Mouse (Mus musculus): Measurements from ENCODE around the gene Npy1r. TPM values are rescaled to one million over a fixed set of nuclear protein-coding genes. Genes with fewer than 3 reads are reported as not detected.

Npy1r gene
- 0.51 and 0.78 TPM in 2 replicates for polyA plus RNA-seq (2014; fragmentation: Nextera tagmentation; extraction: Ambion mirVana)

DNA sequence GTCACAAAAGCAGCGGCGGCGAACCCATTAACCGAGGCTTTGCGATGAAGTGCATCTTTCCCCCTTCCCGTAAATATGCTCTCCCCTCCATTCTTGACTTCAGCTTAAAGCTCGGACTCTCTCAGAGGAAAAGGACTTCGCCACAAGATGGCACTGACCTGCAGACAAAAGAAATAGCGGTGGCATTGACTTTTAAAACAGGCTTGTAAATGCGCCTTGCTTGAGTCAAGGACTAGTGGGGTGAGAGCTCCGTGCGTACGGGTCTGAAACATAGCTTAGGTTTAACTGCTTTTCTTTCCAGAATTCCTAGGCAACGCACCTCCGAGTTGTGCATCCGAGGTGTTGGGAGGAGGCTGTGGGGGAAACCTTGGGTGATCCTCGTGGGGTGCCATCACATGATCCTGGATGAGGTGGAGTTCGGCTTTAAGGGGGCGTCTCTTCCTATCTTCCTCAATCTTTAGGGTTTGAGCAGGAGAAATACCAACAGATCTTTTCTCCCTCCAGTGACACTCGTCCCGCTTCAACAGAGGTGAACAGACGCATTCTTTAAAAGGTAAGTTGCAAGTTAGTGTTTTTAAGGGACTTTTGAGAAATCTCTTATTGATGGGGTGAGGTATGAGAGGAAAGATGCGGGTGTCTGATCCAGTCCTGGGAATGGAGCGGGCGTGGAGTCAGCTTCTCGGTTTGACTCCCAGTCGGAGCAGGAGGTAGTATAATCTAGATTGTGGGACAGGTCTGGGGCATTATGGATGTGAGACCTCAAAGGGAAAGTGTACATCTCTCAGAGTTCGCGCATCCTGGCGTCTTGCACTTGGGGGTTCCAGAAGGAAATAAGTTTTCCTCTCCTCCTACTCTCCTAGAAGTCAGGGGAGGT lies at the start of gene Npy1r:
Gene Npy1r, plus strand, starts transcription at position 223 of the 874 bp plus-strand sequence.
- no peaks in the 10 kb centered on the region for H3K4me1 ChIP-seq (replicated peaks; ENCODE audit: control insufficient read depth, insufficient read depth, low read length)
- H3K4me2 ChIP-seq, result peak within 1 kb of the TSS; percentile 56
- no peak within 1 kb of the TSS for H3K9ac ChIP-seq (ENCODE audit: low read depth, low read length)
- ATAC-seq (replicated peaks; ENCODE audit: low FRiP score) (no peak), DNase-seq (ENCODE audit: low spot score) (no peak)
- H3K36me3 ChIP-seq (ENCODE audit: control insufficient read depth, insufficient read depth, low read length), result no peaks in the 10 kb centered on the region
- peaks cover 22% of the 10 kb centered on the region for H3K27me3 ChIP-seq (replicated peaks; ENCODE audit: control insufficient read depth, insufficient read depth, low read length)
- H3K4me3 ChIP-seq (ENCODE audit: low read depth, low read length), result peak within 1 kb of the TSS; percentile 31
- H3K27ac ChIP-seq (ENCODE audit: low read depth, low read length), result no peak within 1 kb of the TSS
- H3K9me3 ChIP-seq (ENCODE audit: control insufficient read depth, low read length), result no peaks in the 10 kb centered on the region
- WGBS, result 4% methylated on average over 30 of the region's 30 CpGs

DNA sequence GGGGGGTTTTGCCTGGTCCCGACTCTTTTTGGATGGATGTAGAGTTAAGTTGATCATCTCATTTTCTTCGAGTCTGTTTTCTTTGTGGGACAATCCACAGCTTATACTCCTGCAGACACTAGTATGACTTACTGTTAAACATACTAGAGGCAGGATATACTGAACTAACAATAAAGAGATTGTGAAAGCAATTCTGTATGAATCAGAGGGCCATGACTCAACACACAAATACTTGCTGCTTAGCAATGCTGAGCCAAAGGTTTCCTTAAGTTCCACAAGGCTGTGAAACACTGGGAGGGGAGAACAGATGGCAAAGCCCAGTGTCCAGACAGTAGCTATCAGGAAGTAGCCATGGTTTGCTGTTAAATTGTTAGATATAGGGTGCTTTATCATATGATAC lies 15.7 kb upstream of the Npy1r start:
- Histone ChIP-seq H3K9me3 (ENCODE audit: control insufficient read depth, low read length) (no peaks in the 10 kb centered on the region), H3K27ac (ENCODE audit: low read depth, low read length) (no peak overlapping the region), H3K4me3 (ENCODE audit: low read depth, low read length) (no peak overlapping the region), H3K27me3 (replicated peaks; ENCODE audit: control insufficient read depth, insufficient read depth, low read length) (no peaks in the 10 kb centered on the region), H3K4me1 (replicated peaks; ENCODE audit: control insufficient read depth, insufficient read depth, low read length) (no peaks in the 10 kb centered on the region), H3K4me2 (no peak overlapping the region), H3K36me3 (ENCODE audit: control insufficient read depth, insufficient read depth, low read length) (no peaks in the 10 kb centered on the region), H3K9ac (ENCODE audit: low read depth, low read length) (no peak overlapping the region)
- DNase-seq (ENCODE audit: low spot score) (no peak), ATAC-seq (replicated peaks; ENCODE audit: low FRiP score) (no peak)
- 82% methylated on average over 2 of the region's 2 CpGs for WGBS

DNA sequence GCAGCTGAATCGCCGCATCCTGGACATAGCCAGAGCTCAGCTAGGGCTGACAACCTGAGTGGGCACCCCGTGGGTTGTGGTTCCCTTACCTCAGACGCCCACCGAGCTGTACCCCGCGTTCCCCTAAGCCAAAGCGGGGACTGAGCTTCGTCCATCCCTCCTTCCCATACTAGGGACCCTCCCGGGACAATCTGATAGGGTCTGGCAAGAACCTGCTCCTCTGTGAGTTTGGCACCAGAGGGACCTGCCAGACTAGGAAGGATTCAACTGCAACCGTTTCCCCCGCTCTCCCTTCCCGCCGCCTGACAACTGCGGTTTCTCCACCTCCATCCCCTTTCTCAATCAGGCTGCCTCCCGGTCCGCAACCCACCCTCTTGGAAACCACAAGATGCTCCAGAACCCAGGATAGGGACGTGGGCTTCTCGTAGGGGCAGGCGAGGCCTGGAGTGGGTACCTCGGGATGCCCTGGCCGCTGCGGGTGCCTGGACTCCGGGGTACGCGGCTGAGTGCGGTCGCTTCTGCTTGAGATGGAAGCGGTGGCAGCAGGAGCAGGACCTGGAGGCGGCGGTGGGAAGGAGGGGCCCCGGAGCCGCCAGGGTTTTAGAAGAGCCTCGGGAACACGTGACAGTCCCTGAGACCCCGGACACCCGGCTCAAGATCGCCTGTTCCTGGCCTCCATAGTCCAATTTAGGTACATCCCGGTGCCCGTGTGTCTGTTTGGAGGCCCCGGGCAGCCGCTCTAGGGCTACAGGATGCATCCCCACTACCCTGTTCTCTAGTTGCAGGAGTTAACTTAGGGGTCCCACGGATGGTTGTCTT lies 9.3 kb upstream of the Npy1r start, which contains the start of gene Npy5r:
Gene Npy5r, minus strand, starts transcription at position 618 of the 819 bp plus-strand sequence.
- Histone ChIP-seq H3K4me3 (ENCODE audit: low read depth, low read length) (peak within 1 kb of the TSS; percentile 35), H3K4me2 (peak within 1 kb of the TSS; percentile 54), H3K9ac (ENCODE audit: low read depth, low read length) (no peak within 1 kb of the TSS), H3K36me3 (ENCODE audit: control insufficient read depth, insufficient read depth, low read length) (no peaks in the 10 kb centered on the region), H3K9me3 (ENCODE audit: control insufficient read depth, low read length) (no peaks in the 10 kb centered on the region), H3K4me1 (replicated peaks; ENCODE audit: control insufficient read depth, insufficient read depth, low read length) (no peaks in the 10 kb centered on the region), H3K27me3 (replicated peaks; ENCODE audit: control insufficient read depth, insufficient read depth, low read length) (peaks cover 21% of the 10 kb centered on the region), H3K27ac (ENCODE audit: low read depth, low read length) (no peak within 1 kb of the TSS)
- ATAC-seq (replicated peaks; ENCODE audit: low FRiP score) (no peak; the same call in 1 of the 2 replicates), DNase-seq (ENCODE audit: low spot score) (no peak)
- WGBS, result 5% methylated on average over 43 of the region's 43 CpGs

DNA sequence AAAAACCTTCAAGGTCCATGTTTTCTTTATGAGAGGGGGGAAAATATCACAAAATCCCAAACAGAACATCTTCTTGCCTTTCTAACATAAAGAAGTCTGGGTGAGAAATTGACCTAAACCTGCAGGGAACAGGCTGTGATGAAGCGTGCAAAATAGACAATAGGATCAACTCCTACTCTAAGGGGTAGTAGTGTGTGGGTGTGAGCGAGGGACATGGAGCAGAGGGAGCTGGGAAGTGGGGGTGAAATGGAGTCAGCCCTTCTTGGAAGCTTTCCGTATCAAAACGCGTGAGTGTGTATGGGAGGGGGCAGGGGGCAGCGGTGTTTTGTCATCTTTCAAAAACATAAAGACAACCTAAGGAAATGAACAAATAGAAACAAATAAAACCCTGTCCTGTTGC lies 8.6 kb upstream of the Npy1r start:
- no peak overlapping the region for H3K4me2 ChIP-seq
- no peaks in the 10 kb centered on the region for H3K9me3 ChIP-seq (ENCODE audit: control insufficient read depth, low read length)
- H3K36me3 ChIP-seq (ENCODE audit: control insufficient read depth, insufficient read depth, low read length), result no peaks in the 10 kb centered on the region
- H3K9ac ChIP-seq (ENCODE audit: low read depth, low read length), result no peak overlapping the region
- no peak for ATAC-seq (replicated peaks; ENCODE audit: low FRiP score)
- 45% methylated on average over 6 of the region's 6 CpGs for WGBS
- H3K27me3 ChIP-seq (replicated peaks; ENCODE audit: control insufficient read depth, insufficient read depth, low read length), result peaks cover 21% of the 10 kb centered on the region
- no peak overlapping the region for H3K27ac ChIP-seq (ENCODE audit: low read depth, low read length)
- no peak for DNase-seq (ENCODE audit: low spot score)
- no peak overlapping the region for H3K4me3 ChIP-seq (ENCODE audit: low read depth, low read length)
- no peaks in the 10 kb centered on the region for H3K4me1 ChIP-seq (replicated peaks; ENCODE audit: control insufficient read depth, insufficient read depth, low read length)

DNA sequence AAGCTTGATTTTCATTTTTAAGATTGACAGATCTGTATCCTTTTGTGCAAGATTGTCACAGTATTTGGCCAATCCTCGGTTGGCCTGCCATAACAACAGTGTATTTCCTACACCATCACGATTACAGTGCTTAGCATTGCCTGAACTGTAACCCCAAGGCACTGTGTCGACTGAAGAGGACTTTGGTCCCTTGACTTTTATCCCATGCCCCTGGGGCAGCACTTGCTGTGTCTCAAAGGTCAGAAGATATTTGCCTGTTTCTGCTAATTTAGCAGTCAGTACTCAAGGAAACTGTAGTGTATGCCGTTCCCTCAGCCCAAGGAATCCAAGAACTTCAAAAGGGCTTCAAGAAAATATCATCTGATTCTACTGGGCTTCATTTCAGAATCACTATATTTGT lies 8.2 kb upstream of the Npy1r start:
- DNase-seq (ENCODE audit: low spot score), result no peak
- WGBS, result 58% methylated on average over 4 of the region's 4 CpGs
- Histone ChIP-seq H3K4me3 (ENCODE audit: low read depth, low read length) (no peak overlapping the region), H3K27me3 (replicated peaks; ENCODE audit: control insufficient read depth, insufficient read depth, low read length) (peaks cover 21% of the 10 kb centered on the region), H3K27ac (ENCODE audit: low read depth, low read length) (no peak overlapping the region), H3K4me1 (replicated peaks; ENCODE audit: control insufficient read depth, insufficient read depth, low read length) (no peaks in the 10 kb centered on the region), H3K9ac (ENCODE audit: low read depth, low read length) (no peak overlapping the region), H3K4me2 (no peak overlapping the region), H3K36me3 (ENCODE audit: control insufficient read depth, insufficient read depth, low read length) (no peaks in the 10 kb centered on the region), H3K9me3 (ENCODE audit: control insufficient read depth, low read length) (no peaks in the 10 kb centered on the region)
- no peak for ATAC-seq (replicated peaks; ENCODE audit: low FRiP score)

DNA sequence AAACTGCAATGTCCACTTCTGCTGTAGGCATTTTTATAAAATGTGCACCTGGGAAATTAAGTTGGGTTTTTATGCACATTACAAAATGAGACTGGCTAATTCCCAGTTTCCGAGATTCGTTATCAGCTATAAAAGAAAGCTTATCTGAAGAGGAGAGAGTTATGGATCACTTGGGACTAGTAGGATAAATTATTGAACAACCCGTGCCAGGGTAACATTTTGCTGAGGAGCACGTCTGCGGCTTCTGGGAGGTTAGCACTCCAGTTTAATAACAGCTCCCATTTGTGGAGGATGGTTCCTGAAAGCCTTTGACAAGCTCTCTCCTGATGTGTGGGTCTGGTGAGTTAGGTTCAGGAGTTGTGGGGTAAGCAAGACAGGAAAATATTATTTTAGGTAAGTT lies 6.6 kb upstream of the Npy1r start:
- WGBS, result 68% methylated on average over 5 of the region's 5 CpGs
- Histone ChIP-seq H3K4me3 (ENCODE audit: low read depth, low read length) (no peak overlapping the region), H3K4me1 (replicated peaks; ENCODE audit: control insufficient read depth, insufficient read depth, low read length) (no peaks in the 10 kb centered on the region), H3K9ac (ENCODE audit: low read depth, low read length) (no peak overlapping the region), H3K9me3 (ENCODE audit: control insufficient read depth, low read length) (no peaks in the 10 kb centered on the region), H3K4me2 (no peak overlapping the region), H3K36me3 (ENCODE audit: control insufficient read depth, insufficient read depth, low read length) (no peaks in the 10 kb centered on the region), H3K27me3 (replicated peaks; ENCODE audit: control insufficient read depth, insufficient read depth, low read length) (peaks cover 21% of the 10 kb centered on the region), H3K27ac (ENCODE audit: low read depth, low read length) (no peak overlapping the region)
- DNase-seq (ENCODE audit: low spot score) (no peak), ATAC-seq (replicated peaks; ENCODE audit: low FRiP score) (no peak)

DNA sequence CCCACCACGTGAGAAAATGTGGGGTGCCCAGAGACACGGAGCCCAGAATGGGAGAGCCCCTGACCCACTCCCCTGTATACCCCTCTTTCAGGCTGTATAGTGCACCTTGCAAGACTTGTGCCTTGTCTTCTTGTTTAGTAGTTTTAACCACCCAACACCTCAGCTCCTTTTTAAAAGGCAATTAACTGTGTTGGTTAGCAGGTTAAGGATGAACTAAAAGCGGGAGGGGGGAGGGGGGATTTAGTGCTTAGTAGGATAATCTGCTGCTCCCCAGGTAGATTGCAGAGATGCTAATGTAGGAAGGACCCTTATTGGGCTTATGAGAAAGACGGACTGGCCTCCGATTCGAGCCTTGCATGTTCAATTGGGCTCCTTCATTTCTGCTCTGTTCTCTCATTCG lies 1.0 kb downstream of the Npy1r start:
- 13% methylated on average over 7 of the region's 7 CpGs for WGBS
- H3K4me2 ChIP-seq, result peak overlapping the region; percentile 56
- no peaks in the 10 kb centered on the region for H3K9me3 ChIP-seq (ENCODE audit: control insufficient read depth, low read length)
- H3K27ac ChIP-seq (ENCODE audit: low read depth, low read length), result no peak overlapping the region
- DNase-seq (ENCODE audit: low spot score) (no peak), ATAC-seq (replicated peaks; ENCODE audit: low FRiP score) (no peak)
- H3K27me3 ChIP-seq (replicated peaks; ENCODE audit: control insufficient read depth, insufficient read depth, low read length), result peaks cover 22% of the 10 kb centered on the region
- H3K36me3 ChIP-seq (ENCODE audit: control insufficient read depth, insufficient read depth, low read length), result no peaks in the 10 kb centered on the region
- no peak overlapping the region; the same call in 1 of the 2 replicates for H3K4me3 ChIP-seq (ENCODE audit: low read depth, low read length)
- H3K9ac ChIP-seq (ENCODE audit: low read depth, low read length), result no peak overlapping the region
- H3K4me1 ChIP-seq (replicated peaks; ENCODE audit: control insufficient read depth, insufficient read depth, low read length), result no peaks in the 10 kb centered on the region

DNA sequence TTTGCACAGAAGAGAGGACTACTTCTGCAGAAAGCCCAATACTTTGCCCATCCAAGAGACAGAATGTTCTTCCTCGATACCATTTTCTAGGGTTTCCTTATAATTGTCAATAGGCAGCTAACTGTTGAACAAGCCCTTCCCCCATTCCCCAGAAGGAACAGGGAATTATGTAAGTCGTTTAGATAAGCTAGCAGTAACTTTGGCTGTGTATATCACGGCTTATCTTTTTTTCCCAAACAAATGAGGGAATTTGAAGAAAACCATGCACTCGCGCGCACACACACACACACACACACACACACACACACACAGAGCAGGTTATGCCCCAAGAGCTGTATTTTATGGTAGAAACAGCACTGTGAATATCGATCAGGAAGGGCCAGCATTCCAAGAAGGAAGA lies 1.8 kb downstream of the Npy1r start:
- no peaks in the 10 kb centered on the region for H3K9me3 ChIP-seq (ENCODE audit: control insufficient read depth, low read length)
- no peak for DNase-seq (ENCODE audit: low spot score)
- H3K4me3 ChIP-seq (ENCODE audit: low read depth, low read length), result no peak overlapping the region
- H3K4me2 ChIP-seq, result no peak overlapping the region
- WGBS, result 53% methylated on average over 7 of the region's 7 CpGs
- peaks cover 22% of the 10 kb centered on the region for H3K27me3 ChIP-seq (replicated peaks; ENCODE audit: control insufficient read depth, insufficient read depth, low read length)
- H3K36me3 ChIP-seq (ENCODE audit: control insufficient read depth, insufficient read depth, low read length), result no peaks in the 10 kb centered on the region
- H3K27ac ChIP-seq (ENCODE audit: low read depth, low read length), result no peak overlapping the region
- H3K9ac ChIP-seq (ENCODE audit: low read depth, low read length), result no peak overlapping the region
- ATAC-seq (replicated peaks; ENCODE audit: low FRiP score), result no peak; the same call in 1 of the 2 replicates
- H3K4me1 ChIP-seq (replicated peaks; ENCODE audit: control insufficient read depth, insufficient read depth, low read length), result no peaks in the 10 kb centered on the region

All from liver, embryonic 11.5 days (tissue).